Mouse (Mus musculus) forebrain, embryonic 14.5 days (tissue): ENCODE measurements around the gene Rgs19. TPM values are rescaled to one million over a fixed set of nuclear protein-coding genes. Genes with fewer than 3 reads are reported as not detected.

Source experiments
- ATAC-seq: fragments of 200-750 bp; cut with Nextera tagmentation; 2 replicates; pipeline ENCODE4 v1.8.0; 2017; ENCODE audit warnings: mild to moderate bottlenecking, moderate library complexity
- DNase-seq: peaks from one replicate; pipeline ENCODE4 v3.0.0-alpha.2; 2015; ENCODE audit warnings: low spot score
- H3K27ac ChIP-seq: fragments of 300-500 bp; sonication (generic); 2 replicates; pipeline ENCODE4 v1.5.1; 2014; ENCODE audit warnings: low read depth, mild to moderate bottlenecking, control low read depth, low read length, moderate library complexity
- H3K27me3 ChIP-seq: fragments of 300-500 bp; sonication (generic); replicated peaks from 2 replicates; pipeline ENCODE4 v1.6.1; 2014; ENCODE audit warnings: low read length, control low read depth, mixed read lengths; ENCODE audit not compliant: control insufficient read depth, insufficient read depth
- H3K36me3 ChIP-seq: fragments of 300-500 bp; sonication (generic); 2 replicates; pipeline ENCODE4 v1.6.1; 2014; ENCODE audit warnings: low read length, control low read depth; ENCODE audit not compliant: control insufficient read depth, insufficient read depth
- H3K4me1 ChIP-seq: fragments of 300-500 bp; sonication (generic); 2 replicates; pipeline ENCODE4 v1.6.1; 2014; ENCODE audit warnings: antibody characterized with exemption, low read length, control low read depth; ENCODE audit not compliant: control insufficient read depth, insufficient read depth
- H3K4me2 ChIP-seq: fragments of 300-500 bp; sonication (generic); 2 replicates; pipeline ENCODE4 v1.6.1; 2014; ENCODE audit warnings: mild to moderate bottlenecking, control low read depth, low read length
- H3K4me3 ChIP-seq: fragments of 300-500 bp; sonication (generic); 2 replicates; pipeline ENCODE4 v1.5.1; 2014; ENCODE audit warnings: low read depth, low read length, control low read depth
- H3K9ac ChIP-seq: fragments of 300-500 bp; sonication (generic); 2 replicates; pipeline ENCODE4 v1.6.1; 2014; ENCODE audit warnings: mild to moderate bottlenecking, low read length, control low read depth, moderate library complexity
- H3K9me3 ChIP-seq: fragments of 300-500 bp; sonication (generic); replicated peaks from 2 replicates; pipeline ENCODE4 v1.6.1; 2016; ENCODE audit warnings: low read length, control low read depth, mixed read lengths; ENCODE audit not compliant: control insufficient read depth
- WGBS: fragments of 180-500 bp; shearing (Covaris S2); extraction: QIAGEN DNeasy Blood & Tissue Kit; methylation state at CpG from one replicate; pipeline ENCODE4 v1.1.7; 2014; 5-methylcytosine and 5-hydroxymethylcytosine counted together
- polyA plus RNA-seq: library from polyadenylated mRNA; unstranded; fragments of >200 nt; fragmentation: Nextera tagmentation; extraction: Ambion mirVana; gene quantifications from 2 replicates; pipeline ENCODE4 v1.2.1, GENCODE M21; 2014

The Rgs19 gene
- polyA plus RNA-seq, 1 experiment from 2014 or later: 60.3 TPM

DNA sequence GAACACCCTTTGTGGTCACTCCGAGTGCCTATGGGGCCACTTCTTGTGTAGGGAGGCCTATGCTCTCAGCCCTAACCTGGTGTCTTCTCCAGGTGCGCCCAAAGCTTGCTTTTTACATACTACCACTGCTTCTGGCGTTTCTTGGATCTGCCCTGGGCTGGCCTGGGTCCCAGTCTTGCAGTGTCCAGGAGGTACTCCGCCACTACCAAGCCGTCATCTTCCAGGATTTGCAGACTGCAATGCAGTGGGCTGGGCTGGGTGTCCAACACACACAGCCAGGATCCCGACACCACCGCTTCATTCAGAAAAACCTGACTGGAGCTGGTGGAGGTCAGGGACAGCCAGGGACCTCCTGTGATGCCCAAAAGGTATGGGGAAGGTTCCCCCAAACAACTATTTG, 35.2 kb downstream of the Rgs19 start:
- no peaks in the 10 kb centered on the region for H3K27me3 ChIP-seq
- no peak overlapping the region for H3K4me2 ChIP-seq
- ATAC-seq: no peak
- H3K9ac ChIP-seq: no peak overlapping the region
- no peaks in the 10 kb centered on the region for H3K9me3 ChIP-seq
- peaks cover 45% of the 10 kb centered on the region for H3K36me3 ChIP-seq
- no peaks in the 10 kb centered on the region; the same call in 1 of the 2 replicates for H3K4me1 ChIP-seq
- no peak overlapping the region for H3K27ac ChIP-seq
- DNase-seq: no peak
- H3K4me3 ChIP-seq: no peak overlapping the region
- WGBS: 85% methylated on average over 7 of the region's 7 CpGs

DNA sequence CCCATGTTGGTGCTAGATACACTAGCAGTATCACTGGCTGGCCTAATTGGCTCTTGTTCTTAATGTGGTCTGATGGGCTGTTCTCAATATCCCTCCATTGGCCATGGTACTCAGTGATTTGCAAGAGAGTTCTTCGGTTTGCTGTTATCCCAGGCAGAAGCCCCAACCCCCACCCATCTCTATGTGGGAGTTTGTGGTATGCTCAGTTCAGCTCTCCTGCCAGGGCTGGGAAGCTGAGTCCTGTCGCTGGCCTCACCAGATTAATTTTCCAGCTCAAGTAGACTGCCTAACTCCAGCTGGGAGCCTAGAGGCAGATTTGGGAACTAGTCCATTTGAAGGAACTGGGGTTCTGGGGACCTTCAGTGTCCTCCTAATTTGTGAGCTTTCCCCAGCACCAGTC, 36.3 kb downstream of the Rgs19 start:
- Histone ChIP-seq H3K36me3 (peaks cover 56% of the 10 kb centered on the region), H3K9me3 (no peaks in the 10 kb centered on the region), H3K4me1 (no peaks in the 10 kb centered on the region; the same call in 1 of the 2 replicates), H3K27ac (no peak overlapping the region), H3K9ac (no peak overlapping the region), H3K4me2 (no peak overlapping the region), H3K27me3 (no peaks in the 10 kb centered on the region), H3K4me3 (no peak overlapping the region)
- no peak for DNase-seq
- ATAC-seq: no peak
- 76% methylated on average over 2 of the region's 2 CpGs for WGBS

- no peaks in the 10 kb centered on the region; the same call in 1 of the 2 replicates for H3K4me1 ChIP-seq
- H3K27me3 ChIP-seq: no peaks in the 10 kb centered on the region
- no peak within 1 kb of the TSS for H3K4me2 ChIP-seq
- no peaks in the 10 kb centered on the region for H3K9me3 ChIP-seq
- WGBS: 83% methylated on average over 3 of the region's 3 CpGs
- ATAC-seq (no peak), DNase-seq (no peak)
- no peak within 1 kb of the TSS for H3K4me3 ChIP-seq
- H3K27ac ChIP-seq: no peak within 1 kb of the TSS
- peaks cover 63% of the 10 kb centered on the region for H3K36me3 ChIP-seq
- no peak within 1 kb of the TSS for H3K9ac ChIP-seq
Measured at GRCm38 (mm10) chr2:181656734-181657133, 37.0 kb downstream of the Rgs19 start, which contains the start of gene Gm29797. TSS of gene Gm29797 (plus strand) at chr2:181657034.

- Histone ChIP-seq H3K4me2 (no peak overlapping the region), H3K9ac (no peak overlapping the region), H3K4me1 (no peaks in the 10 kb centered on the region), H3K9me3 (no peaks in the 10 kb centered on the region), H3K27me3 (no peaks in the 10 kb centered on the region), H3K27ac (no peak overlapping the region), H3K36me3 (peaks cover 93% of the 10 kb centered on the region), H3K4me3 (no peak overlapping the region)
- 100% methylated on average over 1 of the region's 1 CpGs for WGBS
- ATAC-seq (no peak), DNase-seq (no peak)
Measured at GRCm38 (mm10) chr2:181653523-181653922, 40.3 kb downstream of the Rgs19 start.

GRCm38 (mm10) chr2:181653065-181653464, 40.7 kb downstream of the Rgs19 start:
- no peak overlapping the region for H3K9ac ChIP-seq
- H3K4me1 ChIP-seq: no peaks in the 10 kb centered on the region
- H3K27ac ChIP-seq: no peak overlapping the region
- no peak overlapping the region for H3K4me2 ChIP-seq
- peaks cover 94% of the 10 kb centered on the region for H3K36me3 ChIP-seq
- ATAC-seq: no peak
- DNase-seq: no peak
- no peaks in the 10 kb centered on the region for H3K27me3 ChIP-seq
- no peak overlapping the region for H3K4me3 ChIP-seq
- H3K9me3 ChIP-seq: no peaks in the 10 kb centered on the region

- no peak for ATAC-seq
- Histone ChIP-seq H3K36me3 (peaks cover 92% of the 10 kb centered on the region), H3K4me2 (no peak overlapping the region), H3K4me1 (no peaks in the 10 kb centered on the region), H3K27ac (no peak overlapping the region), H3K4me3 (no peak overlapping the region), H3K9ac (no peak overlapping the region), H3K9me3 (no peaks in the 10 kb centered on the region), H3K27me3 (no peaks in the 10 kb centered on the region)
- DNase-seq: no peak
- WGBS: 89% methylated on average over 10 of the region's 10 CpGs
Measured at GRCm38 (mm10) chr2:181648926-181649325, 44.9 kb downstream of the Rgs19 start.

- Histone ChIP-seq H3K4me2 (no peak overlapping the region), H3K27me3 (no peaks in the 10 kb centered on the region), H3K36me3 (peaks cover 86% of the 10 kb centered on the region), H3K27ac (no peak overlapping the region), H3K9ac (no peak overlapping the region), H3K4me3 (no peak overlapping the region), H3K9me3 (no peaks in the 10 kb centered on the region), H3K4me1 (no peaks in the 10 kb centered on the region)
- DNase-seq (no peak), ATAC-seq (no peak)
- WGBS: 92% methylated on average over 6 of the region's 6 CpGs
Measured at GRCm38 (mm10) chr2:181646626-181647472, 46.9 kb downstream of the Rgs19 start.

DNA sequence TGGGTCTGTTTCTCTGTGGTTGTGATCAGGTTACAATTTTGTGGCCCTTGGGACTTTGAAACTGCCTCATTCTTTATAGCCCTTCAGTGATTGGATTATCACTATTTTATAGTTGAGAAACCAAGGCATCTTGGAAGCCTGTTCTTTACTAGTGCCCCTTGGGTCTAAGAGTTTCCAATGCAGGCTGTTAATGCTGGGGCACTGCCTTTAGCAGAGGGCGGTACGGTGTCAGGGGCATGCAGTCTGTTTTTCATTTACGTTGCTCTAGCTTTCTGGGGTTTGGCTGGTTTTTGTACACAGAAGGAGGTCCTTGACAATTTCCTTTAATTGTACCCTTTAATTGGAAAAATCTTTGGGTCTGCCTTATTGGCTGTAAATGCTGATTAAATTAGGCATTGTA, 48.1 kb downstream of the Rgs19 start:
- no peaks in the 10 kb centered on the region for H3K27me3 ChIP-seq
- H3K9ac ChIP-seq: no peak overlapping the region
- H3K9me3 ChIP-seq: no peaks in the 10 kb centered on the region
- 85% methylated on average over 3 of the region's 3 CpGs for WGBS
- ATAC-seq (no peak), DNase-seq (no peak)
- H3K4me2 ChIP-seq: no peak overlapping the region
- peaks cover 83% of the 10 kb centered on the region for H3K36me3 ChIP-seq
- no peak overlapping the region for H3K4me3 ChIP-seq
- H3K4me1 ChIP-seq: no peaks in the 10 kb centered on the region
- H3K27ac ChIP-seq: no peak overlapping the region

- no peak overlapping the region for H3K27ac ChIP-seq
- no peak overlapping the region for H3K9ac ChIP-seq
- no peaks in the 10 kb centered on the region for H3K27me3 ChIP-seq
- H3K4me2 ChIP-seq: no peak overlapping the region
- WGBS: 84% methylated on average over 2 of the region's 2 CpGs
- ATAC-seq (no peak), DNase-seq (peak; percentile 72)
- H3K4me1 ChIP-seq: no peaks in the 10 kb centered on the region
- no peak overlapping the region for H3K4me3 ChIP-seq
- H3K36me3 ChIP-seq: peaks cover 82% of the 10 kb centered on the region
- no peaks in the 10 kb centered on the region for H3K9me3 ChIP-seq
Measured at GRCm38 (mm10) chr2:181644361-181644760, 49.4 kb downstream of the Rgs19 start.
